Mouse (Mus musculus): ENCODE data around the gene Rgs7. TPM values are rescaled to one million over a fixed set of nuclear protein-coding genes. Genes with fewer than 3 reads are reported as not detected.

Gene Rgs7
- polyA plus RNA-seq, 2 experiments, result not detected

GRCm38 (mm10) chr1:175300404-175300803 lies 191.9 kb downstream of the Rgs7 start:
- H3K27ac ChIP-seq, result no peak overlapping the region
- WGBS (ENCODE audit: insufficient replicate concordance), result 36% methylated on average over 3 of the region's 3 CpGs

GRCm38 (mm10) chr1:175299603-175300397 lies 192.5 kb downstream of the Rgs7 start:
- no peak overlapping the region for H3K27ac ChIP-seq
- DNase-seq (ENCODE audit: low read depth in 3 of 3, low spot score in 3 of 3), result no peak
- no peaks in the 10 kb centered on the region for H3K27me3 ChIP-seq (ENCODE audit: control insufficient read depth, insufficient read depth, low read length)
- no peak overlapping the region for H3K4me3 ChIP-seq (ENCODE audit: insufficient read depth in 1 of 2, low read depth in 2 of 2, low read length in 2 of 2)
- H3K9ac ChIP-seq (replicated peaks), result no peak overlapping the region
- no peaks in the 10 kb centered on the region for H3K9me3 ChIP-seq (ENCODE audit: control insufficient read depth, low read length)
- 58% methylated on average over 2 of the region's 2 CpGs for WGBS (ENCODE audit: insufficient replicate concordance)
- H3K4me1 ChIP-seq (replicated peaks; ENCODE audit: control insufficient read depth in 2 of 2, insufficient read depth in 2 of 2, low read length in 1 of 2), result no peaks in the 10 kb centered on the region
- no peaks in the 10 kb centered on the region for H3K36me3 ChIP-seq (replicated peaks; ENCODE audit: control insufficient read depth, insufficient read depth, low read depth)
- TF ChIP-seq CTCF (IDR thresholded peaks at IDR 0.05; ENCODE audit: low read depth) (0 out of 2 replicates have a peak, but pooled peaks have one; percentile 7), EP300 (IDR thresholded peaks at IDR 0.05; ENCODE audit: low read depth) (no peak)
- no peak for ATAC-seq (ENCODE audit: insufficient read depth)
- H3K4me2 ChIP-seq (ENCODE audit: low read depth), result no peak overlapping the region

More at GRCm38 (mm10) chr1:175300404-175300803, 191.9 kb downstream of the Rgs7 start:
- Histone ChIP-seq H3K4me3 (ENCODE audit: insufficient read depth in 1 of 2, low read depth in 2 of 2, low read length in 2 of 2) (no peak overlapping the region), H3K9ac (replicated peaks) (no peak overlapping the region), H3K4me2 (ENCODE audit: low read depth) (no peak overlapping the region), H3K27me3 (ENCODE audit: control insufficient read depth, insufficient read depth, low read length) (no peaks in the 10 kb centered on the region), H3K9me3 (ENCODE audit: control insufficient read depth, low read length) (no peaks in the 10 kb centered on the region), H3K4me1 (replicated peaks; ENCODE audit: control insufficient read depth in 2 of 2, insufficient read depth in 2 of 2, low read length in 1 of 2) (no peaks in the 10 kb centered on the region), H3K36me3 (replicated peaks; ENCODE audit: control insufficient read depth, insufficient read depth, low read depth) (no peaks in the 10 kb centered on the region)
- DNase-seq (ENCODE audit: low read depth in 3 of 3, low spot score in 3 of 3) (no peak), ATAC-seq (ENCODE audit: insufficient read depth) (no peak)
- TF ChIP-seq EP300 (IDR thresholded peaks at IDR 0.05; ENCODE audit: low read depth), result no peak
- no peak for TF ChIP-seq CTCF (IDR thresholded peaks at IDR 0.05; ENCODE audit: low read depth)

- Histone ChIP-seq H3K36me3 (replicated peaks; ENCODE audit: control insufficient read depth, insufficient read depth, low read depth) (no peaks in the 10 kb centered on the region), H3K4me1 (replicated peaks; ENCODE audit: control insufficient read depth in 2 of 2, insufficient read depth in 2 of 2, low read length in 1 of 2) (no peaks in the 10 kb centered on the region), H3K9me3 (ENCODE audit: control insufficient read depth, low read length) (no peaks in the 10 kb centered on the region), H3K9ac (replicated peaks) (no peak overlapping the region), H3K27ac (no peak overlapping the region), H3K4me3 (ENCODE audit: insufficient read depth in 1 of 2, low read depth in 2 of 2, low read length in 2 of 2) (no peak overlapping the region), H3K27me3 (ENCODE audit: control insufficient read depth, insufficient read depth, low read length) (no peaks in the 10 kb centered on the region), H3K4me2 (ENCODE audit: low read depth) (no peak overlapping the region)
- no peak for ATAC-seq (ENCODE audit: insufficient read depth)
- no peak for DNase-seq (ENCODE audit: low read depth in 3 of 3, low spot score in 3 of 3)
- 71% methylated on average over 1 of the region's 1 CpGs for WGBS (ENCODE audit: insufficient replicate concordance)
- TF ChIP-seq EP300 (IDR thresholded peaks at IDR 0.05; ENCODE audit: low read depth) (no peak), CTCF (IDR thresholded peaks at IDR 0.05; ENCODE audit: low read depth) (no peak)
Measured at GRCm38 (mm10) chr1:175296906-175297305, 195.4 kb downstream of the Rgs7 start.

GRCm38 (mm10) chr1:175290072-175290471 lies 202.2 kb downstream of the Rgs7 start:
- Histone ChIP-seq H3K4me1 (replicated peaks; ENCODE audit: control insufficient read depth in 2 of 2, insufficient read depth in 2 of 2, low read length in 1 of 2) (no peaks in the 10 kb centered on the region), H3K36me3 (replicated peaks; ENCODE audit: control insufficient read depth, insufficient read depth, low read depth) (no peaks in the 10 kb centered on the region), H3K4me2 (ENCODE audit: low read depth) (no peak overlapping the region), H3K9ac (replicated peaks) (no peak overlapping the region), H3K27me3 (ENCODE audit: control insufficient read depth, insufficient read depth, low read length) (no peaks in the 10 kb centered on the region), H3K9me3 (ENCODE audit: control insufficient read depth, low read length) (no peaks in the 10 kb centered on the region), H3K4me3 (ENCODE audit: insufficient read depth in 1 of 2, low read depth in 2 of 2, low read length in 2 of 2) (no peak overlapping the region), H3K27ac (no peak overlapping the region)
- no peak for ATAC-seq (ENCODE audit: insufficient read depth)
- no peak for DNase-seq (ENCODE audit: low read depth in 3 of 3, low spot score in 3 of 3)
- TF ChIP-seq EP300 (IDR thresholded peaks at IDR 0.05; ENCODE audit: low read depth) (no peak), CTCF (IDR thresholded peaks at IDR 0.05; ENCODE audit: low read depth) (no peak)
- 63% methylated on average over 1 of the region's 1 CpGs for WGBS (ENCODE audit: insufficient replicate concordance)

- H3K4me1 ChIP-seq (replicated peaks; ENCODE audit: control insufficient read depth in 2 of 2, insufficient read depth in 2 of 2, low read length in 1 of 2), result no peaks in the 10 kb centered on the region
- H3K4me3 ChIP-seq (ENCODE audit: insufficient read depth in 1 of 2, low read depth in 2 of 2, low read length in 2 of 2), result no peak overlapping the region
- ATAC-seq (ENCODE audit: insufficient read depth) (no peak), DNase-seq (ENCODE audit: low read depth in 3 of 3, low spot score in 3 of 3) (no peak)
- TF ChIP-seq CTCF (IDR thresholded peaks at IDR 0.05; ENCODE audit: low read depth) (no peak), EP300 (IDR thresholded peaks at IDR 0.05; ENCODE audit: low read depth) (no peak)
- no peaks in the 10 kb centered on the region for H3K27me3 ChIP-seq (ENCODE audit: control insufficient read depth, insufficient read depth, low read length)
- no peaks in the 10 kb centered on the region for H3K36me3 ChIP-seq (replicated peaks; ENCODE audit: control insufficient read depth, insufficient read depth, low read depth)
- no peaks in the 10 kb centered on the region for H3K9me3 ChIP-seq (ENCODE audit: control insufficient read depth, low read length)
- H3K27ac ChIP-seq, result no peak overlapping the region
- no peak overlapping the region for H3K4me2 ChIP-seq (ENCODE audit: low read depth)
- H3K9ac ChIP-seq (replicated peaks), result no peak overlapping the region
Measured at GRCm38 (mm10) chr1:175262341-175262740, 230.0 kb downstream of the Rgs7 start.

Data from liver, embryonic 14.5 days (tissue).